ENCODE assay signal across 10 mouse cellular contexts in the genomic region with DNA sequence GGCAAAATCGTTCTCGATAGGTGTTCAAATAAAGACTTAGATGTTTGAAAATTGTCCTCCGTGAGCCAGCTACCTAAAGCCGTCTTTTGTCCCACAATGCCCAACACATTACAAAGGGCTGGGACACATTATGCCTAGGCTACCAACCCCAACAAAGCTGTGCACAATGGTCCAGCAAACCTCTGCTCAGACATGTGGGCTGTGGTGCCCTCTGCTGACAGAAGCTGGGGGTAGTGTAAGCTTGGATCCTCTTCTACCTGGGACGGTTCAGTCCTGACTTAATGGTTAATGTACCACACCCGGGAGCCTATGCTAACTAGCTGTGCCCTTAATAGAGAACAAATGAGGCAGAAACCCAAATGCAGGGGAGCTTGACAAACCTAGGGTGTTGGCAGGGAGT. TPM values are rescaled to one million over a fixed set of nuclear protein-coding genes. Genes with fewer than 3 reads are reported as not detected.
DNase-seq lines count a peak whose midpoint lies in the region.
"Had no signal": no experiment of that assay in that cellular context is flagged by ENCODE, and none has a peak within 500 bp of the region (broad histone marks: within the 10 kb centered on the region; RNA-seq: fewer than 3 reads in every experiment).

No protein-coding gene starts in this region.

- no peaks in the 10 kb centered on the region for H3K9me3 ChIP-seq in midbrain, embryonic 10.5 days (replicated peaks)
- H3K9me3 ChIP-seq: liver, embryonic 13.5 days; stomach, embryonic 15.5 days had no signal

- intact Hi-C loops in left cerebral cortex, postnatal 14 days (cut with DNase I): no loop called here
- intact Hi-C loops in left cerebral cortex, postnatal 36 days (cut with DNase I): no loop called here

- no peak overlapping the region for H3K4me3 ChIP-seq in midbrain, embryonic 10.5 days
- H3K4me3 ChIP-seq: liver, embryonic 13.5 days; stomach, embryonic 15.5 days had no signal

- H3K27ac ChIP-seq in midbrain, embryonic 10.5 days (replicated peaks): no peak overlapping the region
- H3K27ac ChIP-seq: stomach, embryonic 15.5 days had no signal

- peaks cover 12% of the 10 kb centered on the region for H3K36me3 ChIP-seq in midbrain, embryonic 10.5 days

- peak; percentile 40 to 64 for DNase-seq in left cerebral cortex, postnatal 14 days (ENCODE audit: low spot score in 2 of 2)
- DNase-seq in left cerebral cortex, postnatal 36 days (ENCODE audit: low spot score in 2 of 2): no peak
- peak; percentile 60 for DNase-seq in NIH3T3 (ENCODE audit: low read depth)
- peak; percentile 74 for DNase-seq in embryo, embryonic 10 days (ENCODE audit: low spot score)
- DNase-seq in kidney, adult 18-20 months: peak; percentile 79
- DNase-seq in midbrain, embryonic 10.5 days (ENCODE audit: low spot score): peak; percentile 52
- DNase-seq in T-cell, adult 2 months (ENCODE audit: low spot score): no peak
- DNase-seq in urinary bladder, adult 18-20 months (ENCODE audit: low spot score in 2 of 2): no peak
- DNase-seq: liver, embryonic 13.5 days had no signal

- WGBS in midbrain, embryonic 10.5 days: 44% methylated on average over 6 of the region's 6 CpGs

- H3K4me1 ChIP-seq in midbrain, embryonic 10.5 days: peaks cover 28% of the 10 kb centered on the region

- 0 out of 2 replicates have a peak, but pooled peaks cover 9% of the 10 kb centered on the region for H3K27me3 ChIP-seq in midbrain, embryonic 10.5 days (ENCODE audit: low read depth, poor library complexity, severe bottlenecking)
- H3K27me3 ChIP-seq: stomach, embryonic 15.5 days had no signal

RNA-seq across cellular contexts. Expression of a gene that starts 12.3 kb away (rescaled TPM):
- total RNA-seq in left cerebral cortex, postnatal 14 days (2021): 10 to 100 TPM; 86.1 to 99.6 TPM
- 10 to 100 TPM; 75.1 to 80.7 TPM for total RNA-seq in left cerebral cortex, postnatal 36 days (2021)
- polyA plus RNA-seq in midbrain, embryonic 10.5 days (2016; fragmentation: Nextera tagmentation; extraction: Ambion mirVana): 5.2 and 8.1 TPM in 2 replicates

RNA-seq across cellular contexts. Expression of a gene that starts 12.3 kb away (rescaled TPM):
- total RNA-seq in left cerebral cortex, postnatal 14 days (2021): 10 to 100 TPM; 15.8 to 16.2 TPM
- 10 to 100 TPM; 13.8 to 16.8 TPM for total RNA-seq in left cerebral cortex, postnatal 36 days (2021)
- 7.4 and 15.4 TPM in 2 replicates for polyA plus RNA-seq in midbrain, embryonic 10.5 days (2016; fragmentation: Nextera tagmentation; extraction: Ambion mirVana)

RNA-seq across cellular contexts. Expression of a gene that starts 33.2 kb away (rescaled TPM):
- total RNA-seq in left cerebral cortex, postnatal 14 days (2021): 10 to 100 TPM; 12.2 to 13.6 TPM
- total RNA-seq in left cerebral cortex, postnatal 36 days (2021): 10 to 100 TPM; 13.7 to 17.5 TPM
- polyA plus RNA-seq in midbrain, embryonic 10.5 days (2016; fragmentation: Nextera tagmentation; extraction: Ambion mirVana): 13.4 and 14.1 TPM in 2 replicates

RNA-seq across cellular contexts. Expression of a gene that starts 36.6 kb away (rescaled TPM):
- 10 to 100 TPM; 71.8 to 76.7 TPM for total RNA-seq in left cerebral cortex, postnatal 14 days (2021)
- 10 to 100 TPM; 64.6 to 72.4 TPM for total RNA-seq in left cerebral cortex, postnatal 36 days (2021)
- 32.2 and 39.9 TPM in 2 replicates for polyA plus RNA-seq in midbrain, embryonic 10.5 days (2016; fragmentation: Nextera tagmentation; extraction: Ambion mirVana)

Comparison
In these comparisons a context has a peak if more than half of its experiments do, and no peak if none do; other contexts are left out.
1. DNase-seq: peak in left cerebral cortex, postnatal 14 days (2 of 2), NIH3T3 (single experiment), embryo, embryonic 10 days (single experiment), kidney, adult 18-20 months (single experiment) and midbrain, embryonic 10.5 days (single experiment); none in left cerebral cortex, postnatal 36 days (0 of 2), T-cell, adult 2 months (single experiment) and urinary bladder, adult 18-20 months (0 of 2).